Mouse (Mus musculus): Measurements from ENCODE around the gene Lpin3.

Gene Lpin3

GRCm38 (mm10) chr2:160887284-160887683, 6.8 kb downstream of the Lpin3 start:
- DNase-seq (ENCODE audit: low spot score in 2 of 2): peak; percentile 67 to 84

- DNase-seq (ENCODE audit: low spot score in 2 of 2): no peak
Measured at GRCm38 (mm10) chr2:160887859-160888258, 7.4 kb downstream of the Lpin3 start.

- DNase-seq (ENCODE audit: low spot score in 2 of 2): no peak
Measured at GRCm38 (mm10) chr2:160891045-160891444, 10.6 kb downstream of the Lpin3 start.

- no peak for DNase-seq (ENCODE audit: low spot score in 2 of 2)
Measured at GRCm38 (mm10) chr2:160891697-160892096, 11.2 kb downstream of the Lpin3 start.

GRCm38 (mm10) chr2:160901656-160902412, 21.4 kb downstream of the Lpin3 start:
- DNase-seq (ENCODE audit: low spot score in 2 of 2): no peak

GRCm38 (mm10) chr2:160905301-160905700, 24.8 kb downstream of the Lpin3 start:
- no peak for DNase-seq (ENCODE audit: low spot score in 2 of 2)

- DNase-seq (ENCODE audit: low spot score in 2 of 2): no peak
Measured at GRCm38 (mm10) chr2:160906101-160906500, 25.6 kb downstream of the Lpin3 start.

GRCm38 (mm10) chr2:160908607-160909006, 28.1 kb downstream of the Lpin3 start:
- DNase-seq (ENCODE audit: low spot score in 2 of 2): no peak

GRCm38 (mm10) chr2:160910633-160911032, 30.2 kb downstream of the Lpin3 start:
- no peak for DNase-seq (ENCODE audit: low spot score in 2 of 2)

GRCm38 (mm10) chr2:160911558-160912201, 31.2 kb downstream of the Lpin3 start:
- DNase-seq (ENCODE audit: low spot score in 2 of 2): no peak

GRCm38 (mm10) chr2:160912231-160912671, 31.8 kb downstream of the Lpin3 start, which contains the start of gene Emilin3:
TSS of gene Emilin3 (minus strand) at chr2:160912328.
- no peak for DNase-seq (ENCODE audit: low spot score in 2 of 2)

GRCm38 (mm10) chr2:160914656-160915055, 34.2 kb downstream of the Lpin3 start:
- no peak for DNase-seq (ENCODE audit: low spot score in 2 of 2)

- no peak for DNase-seq (ENCODE audit: low spot score in 2 of 2)
Measured at GRCm38 (mm10) chr2:160915821-160916610, 35.5 kb downstream of the Lpin3 start.

- DNase-seq (ENCODE audit: low spot score in 2 of 2): no peak
Measured at GRCm38 (mm10) chr2:160916714-160917113, 36.2 kb downstream of the Lpin3 start.

GRCm38 (mm10) chr2:160917313-160917712, 36.8 kb downstream of the Lpin3 start:
- no peak for DNase-seq (ENCODE audit: low spot score in 2 of 2)

- DNase-seq (ENCODE audit: low spot score in 2 of 2): no peak
Measured at GRCm38 (mm10) chr2:160918154-160918929, 37.9 kb downstream of the Lpin3 start.

GRCm38 (mm10) chr2:160918930-160919215, 38.4 kb downstream of the Lpin3 start:
- no peak for DNase-seq (ENCODE audit: low spot score in 2 of 2)

GRCm38 (mm10) chr2:160921285-160921684, 40.8 kb downstream of the Lpin3 start:
- no peak for DNase-seq (ENCODE audit: low spot score in 2 of 2)

- DNase-seq (ENCODE audit: low spot score in 2 of 2): no peak
Measured at GRCm38 (mm10) chr2:160925203-160925602, 44.7 kb downstream of the Lpin3 start.

GRCm38 (mm10) chr2:160931378-160931777, 50.9 kb downstream of the Lpin3 start:
- DNase-seq (ENCODE audit: low spot score in 2 of 2): no peak

- no peak for DNase-seq (ENCODE audit: low spot score in 2 of 2)
Measured at GRCm38 (mm10) chr2:160932325-160932724, 51.9 kb downstream of the Lpin3 start.

GRCm38 (mm10) chr2:160932981-160933380, 52.5 kb downstream of the Lpin3 start:
- no peak for DNase-seq (ENCODE audit: low spot score in 2 of 2)

All from spleen, postnatal 4 days (tissue).